Mouse (Mus musculus) heart, postnatal 0 days (tissue): Measurements from ENCODE around the gene Tdrd7.

Experiments
- CTCF ChIP-seq: IDR thresholded peaks from 2 replicates; pipeline ENCODE4 v1.5.1; 2016; ENCODE audit warnings: antibody characterized with exemption, control low read depth, low read depth
- EP300 ChIP-seq: IDR thresholded peaks from 2 replicates; pipeline ENCODE4 v1.6.1; 2016; ENCODE audit warnings: antibody characterized with exemption, low read depth

- TF ChIP-seq CTCF: no peak
- TF ChIP-seq EP300: no peak
Measured at GRCm38 (mm10) chr4:46080261-46080660, 115.1 kb downstream of the Tdrd7 start.
